Mouse (Mus musculus) cerebellum, adult 11-12 months (tissue): ENCODE results near the gene Slc15a1.

Source experiments
- DNase-seq: peaks from one replicate; pipeline ENCODE4 v3.0.0; 2022

Slc15a1 gene

GRCm38 (mm10) chr14:121504781-121505484 is at the start of gene Slc15a1:
Slc15a1 (minus strand) TSS chr14:121505252.
- no peak for DNase-seq

GRCm38 (mm10) chr14:121553785-121554184 is 48.7 kb upstream of the Slc15a1 start:
- DNase-seq = no peak

- no peak for DNase-seq
Observed at GRCm38 (mm10) chr14:121552586-121552985, 47.5 kb upstream of the Slc15a1 start.

GRCm38 (mm10) chr14:121549834-121550233 is 44.8 kb upstream of the Slc15a1 start:
- DNase-seq = no peak

- DNase-seq = no peak
Observed at GRCm38 (mm10) chr14:121547745-121548144, 42.7 kb upstream of the Slc15a1 start.

- DNase-seq = no peak
Observed at GRCm38 (mm10) chr14:121546621-121547020, 41.6 kb upstream of the Slc15a1 start.

- DNase-seq = no peak
Observed at GRCm38 (mm10) chr14:121545551-121546331, 40.7 kb upstream of the Slc15a1 start.

GRCm38 (mm10) chr14:121541262-121541661 is 36.2 kb upstream of the Slc15a1 start:
- DNase-seq = no peak

- DNase-seq = no peak
Observed at GRCm38 (mm10) chr14:121534501-121534900, 29.4 kb upstream of the Slc15a1 start.

GRCm38 (mm10) chr14:121530853-121531252 is 25.8 kb upstream of the Slc15a1 start:
- DNase-seq = no peak

GRCm38 (mm10) chr14:121527883-121528282 is 22.8 kb upstream of the Slc15a1 start:
- DNase-seq = no peak

- no peak for DNase-seq
Observed at GRCm38 (mm10) chr14:121527201-121527600, 22.1 kb upstream of the Slc15a1 start.

- no peak for DNase-seq
Observed at GRCm38 (mm10) chr14:121521709-121522108, 16.7 kb upstream of the Slc15a1 start.

GRCm38 (mm10) chr14:121516881-121517280 is 11.8 kb upstream of the Slc15a1 start:
- DNase-seq = no peak

GRCm38 (mm10) chr14:121508929-121509328 is 3.9 kb upstream of the Slc15a1 start:
- DNase-seq = no peak

- DNase-seq = no peak
Observed at GRCm38 (mm10) chr14:121506336-121506735, 1.3 kb upstream of the Slc15a1 start.

- no peak for DNase-seq
Observed at GRCm38 (mm10) chr14:121505485-121505860, 421 bp upstream of the Slc15a1 start.

- no peak for DNase-seq
Observed at GRCm38 (mm10) chr14:121500577-121500976, 4.5 kb downstream of the Slc15a1 start.

- no peak for DNase-seq
Observed at GRCm38 (mm10) chr14:121499769-121500168, 5.3 kb downstream of the Slc15a1 start.

GRCm38 (mm10) chr14:121497800-121498199 is 7.3 kb downstream of the Slc15a1 start:
- DNase-seq = no peak

GRCm38 (mm10) chr14:121495741-121496140 is 9.3 kb downstream of the Slc15a1 start:
- peak; percentile 17 for DNase-seq

- DNase-seq = no peak
Observed at GRCm38 (mm10) chr14:121495120-121495519, 9.9 kb downstream of the Slc15a1 start.

- no peak for DNase-seq
Observed at GRCm38 (mm10) chr14:121494238-121494637, 10.8 kb downstream of the Slc15a1 start.

GRCm38 (mm10) chr14:121493712-121494111 is 11.3 kb downstream of the Slc15a1 start:
- no peak for DNase-seq
